Mouse (Mus musculus): Measurements from ENCODE around the gene Nxn. TPM values are rescaled to one million over a fixed set of nuclear protein-coding genes. Genes with fewer than 3 reads are reported as not detected.

Nxn gene
- polyA plus RNA-seq, 1 experiment from 2014 or later: 32.2 TPM

GRCm38 (mm10) chr11:76420896-76421295, 22.0 kb upstream of the Nxn start:
- H3K4me1 ChIP-seq (replicated peaks): peaks cover 25% of the 10 kb centered on the region
- no peak overlapping the region for H3K4me3 ChIP-seq
- H3K36me3 ChIP-seq: peaks cover 89% of the 10 kb centered on the region
- H3K27ac ChIP-seq (ENCODE audit: poor library complexity, severe bottlenecking): no peak overlapping the region
- H3K9me3 ChIP-seq (replicated peaks): no peaks in the 10 kb centered on the region
- no peak overlapping the region for H3K9ac ChIP-seq
- no peak for ATAC-seq (ENCODE audit: insufficient number of reproducible peaks, low FRiP score)
- H3K27me3 ChIP-seq (replicated peaks): no peaks in the 10 kb centered on the region
- no peak overlapping the region for H3K4me2 ChIP-seq
- WGBS: 68% methylated on average over 4 of the region's 4 CpGs

GRCm38 (mm10) chr11:76419179-76419578, 20.2 kb upstream of the Nxn start:
- 0 out of 2 replicates have a peak overlapping the region, but pooled peaks have one; percentile 27 for H3K9ac ChIP-seq
- H3K4me3 ChIP-seq: no peak overlapping the region
- H3K4me2 ChIP-seq: no peak overlapping the region
- no peaks in the 10 kb centered on the region for H3K9me3 ChIP-seq (replicated peaks)
- H3K27me3 ChIP-seq (replicated peaks): no peaks in the 10 kb centered on the region
- peaks cover 96% of the 10 kb centered on the region for H3K36me3 ChIP-seq
- H3K4me1 ChIP-seq (replicated peaks): peaks cover 11% of the 10 kb centered on the region
- ATAC-seq (ENCODE audit: insufficient number of reproducible peaks, low FRiP score): no peak
- WGBS: 64% methylated on average over 4 of the region's 4 CpGs
- H3K27ac ChIP-seq (ENCODE audit: poor library complexity, severe bottlenecking): no peak overlapping the region

- H3K9me3 ChIP-seq (replicated peaks): no peaks in the 10 kb centered on the region
- H3K4me3 ChIP-seq: no peak overlapping the region
- H3K9ac ChIP-seq: no peak overlapping the region
- H3K36me3 ChIP-seq: peaks cover 96% of the 10 kb centered on the region
- no peak overlapping the region for H3K4me2 ChIP-seq
- WGBS: 78% methylated on average over 8 of the region's 8 CpGs
- no peak for ATAC-seq (ENCODE audit: insufficient number of reproducible peaks, low FRiP score)
- no peaks in the 10 kb centered on the region for H3K27me3 ChIP-seq (replicated peaks)
- peaks cover 15% of the 10 kb centered on the region for H3K4me1 ChIP-seq (replicated peaks)
- H3K27ac ChIP-seq (ENCODE audit: poor library complexity, severe bottlenecking): no peak overlapping the region
Measured at GRCm38 (mm10) chr11:76418423-76418822, 19.5 kb upstream of the Nxn start.

GRCm38 (mm10) chr11:76415985-76416384, 17.0 kb upstream of the Nxn start:
- H3K4me1 ChIP-seq (replicated peaks): peaks cover 18% of the 10 kb centered on the region
- peaks cover 84% of the 10 kb centered on the region for H3K36me3 ChIP-seq
- no peak for ATAC-seq (ENCODE audit: insufficient number of reproducible peaks, low FRiP score)
- H3K4me2 ChIP-seq: no peak overlapping the region
- H3K9me3 ChIP-seq (replicated peaks): no peaks in the 10 kb centered on the region
- no peaks in the 10 kb centered on the region for H3K27me3 ChIP-seq (replicated peaks)
- 60% methylated on average over 2 of the region's 2 CpGs for WGBS
- H3K4me3 ChIP-seq: no peak overlapping the region
- H3K27ac ChIP-seq (ENCODE audit: poor library complexity, severe bottlenecking): no peak overlapping the region
- H3K9ac ChIP-seq: no peak overlapping the region

- Histone ChIP-seq H3K9me3 (replicated peaks) (no peaks in the 10 kb centered on the region), H3K27me3 (replicated peaks) (no peaks in the 10 kb centered on the region), H3K4me1 (replicated peaks) (peaks cover 9% of the 10 kb centered on the region; the same call in 1 of the 2 replicates), H3K9ac (no peak overlapping the region), H3K4me3 (no peak overlapping the region), H3K27ac (ENCODE audit: poor library complexity, severe bottlenecking) (no peak overlapping the region), H3K36me3 (peaks cover 79% of the 10 kb centered on the region), H3K4me2 (no peak overlapping the region)
- ATAC-seq (ENCODE audit: insufficient number of reproducible peaks, low FRiP score): no peak
- 89% methylated on average over 4 of the region's 4 CpGs for WGBS
Measured at GRCm38 (mm10) chr11:76415001-76415400, 16.1 kb upstream of the Nxn start.

- no peak overlapping the region for H3K27ac ChIP-seq (ENCODE audit: poor library complexity, severe bottlenecking)
Measured at GRCm38 (mm10) chr11:76413202-76413601, 14.3 kb upstream of the Nxn start.

DNA sequence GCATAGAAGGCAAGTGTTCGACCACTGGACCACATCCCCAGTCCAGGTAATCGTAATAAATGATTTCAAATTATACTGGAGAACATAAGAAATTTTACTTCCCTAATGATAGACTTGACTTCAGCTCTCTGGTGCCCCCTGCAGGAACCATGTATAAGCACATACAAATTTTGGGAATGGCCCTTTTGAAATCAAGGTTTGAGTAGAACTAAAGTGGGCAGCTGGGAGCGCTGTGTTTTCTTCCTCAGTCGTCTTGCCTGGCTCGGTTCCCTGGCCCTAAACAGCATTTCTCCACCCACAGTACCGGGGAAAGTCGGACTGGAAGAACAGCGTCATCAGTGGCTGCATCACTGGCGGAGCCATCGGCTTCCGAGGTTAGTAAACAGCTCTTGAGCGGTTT, 11.9 kb upstream of the Nxn start:
- Histone ChIP-seq H3K9ac (no peak overlapping the region), H3K36me3 (peaks cover 49% of the 10 kb centered on the region), H3K4me3 (no peak overlapping the region), H3K9me3 (replicated peaks) (no peaks in the 10 kb centered on the region), H3K4me2 (no peak overlapping the region), H3K27me3 (replicated peaks) (no peaks in the 10 kb centered on the region), H3K4me1 (replicated peaks) (peaks cover 15% of the 10 kb centered on the region), H3K27ac (ENCODE audit: poor library complexity, severe bottlenecking) (no peak overlapping the region)
- no peak for ATAC-seq (ENCODE audit: insufficient number of reproducible peaks, low FRiP score)
- 70% methylated on average over 12 of the region's 12 CpGs for WGBS

More at GRCm38 (mm10) chr11:76413202-76413601, 14.3 kb upstream of the Nxn start:
- H3K4me3 ChIP-seq: no peak overlapping the region
- ATAC-seq (ENCODE audit: insufficient number of reproducible peaks, low FRiP score): no peak
- H3K36me3 ChIP-seq: peaks cover 71% of the 10 kb centered on the region
- H3K27me3 ChIP-seq (replicated peaks): no peaks in the 10 kb centered on the region
- peaks cover 8% of the 10 kb centered on the region for H3K4me1 ChIP-seq (replicated peaks)
- H3K9ac ChIP-seq: no peak overlapping the region
- 60% methylated on average over 4 of the region's 4 CpGs for WGBS
- no peaks in the 10 kb centered on the region for H3K9me3 ChIP-seq (replicated peaks)
- no peak overlapping the region for H3K4me2 ChIP-seq

DNA sequence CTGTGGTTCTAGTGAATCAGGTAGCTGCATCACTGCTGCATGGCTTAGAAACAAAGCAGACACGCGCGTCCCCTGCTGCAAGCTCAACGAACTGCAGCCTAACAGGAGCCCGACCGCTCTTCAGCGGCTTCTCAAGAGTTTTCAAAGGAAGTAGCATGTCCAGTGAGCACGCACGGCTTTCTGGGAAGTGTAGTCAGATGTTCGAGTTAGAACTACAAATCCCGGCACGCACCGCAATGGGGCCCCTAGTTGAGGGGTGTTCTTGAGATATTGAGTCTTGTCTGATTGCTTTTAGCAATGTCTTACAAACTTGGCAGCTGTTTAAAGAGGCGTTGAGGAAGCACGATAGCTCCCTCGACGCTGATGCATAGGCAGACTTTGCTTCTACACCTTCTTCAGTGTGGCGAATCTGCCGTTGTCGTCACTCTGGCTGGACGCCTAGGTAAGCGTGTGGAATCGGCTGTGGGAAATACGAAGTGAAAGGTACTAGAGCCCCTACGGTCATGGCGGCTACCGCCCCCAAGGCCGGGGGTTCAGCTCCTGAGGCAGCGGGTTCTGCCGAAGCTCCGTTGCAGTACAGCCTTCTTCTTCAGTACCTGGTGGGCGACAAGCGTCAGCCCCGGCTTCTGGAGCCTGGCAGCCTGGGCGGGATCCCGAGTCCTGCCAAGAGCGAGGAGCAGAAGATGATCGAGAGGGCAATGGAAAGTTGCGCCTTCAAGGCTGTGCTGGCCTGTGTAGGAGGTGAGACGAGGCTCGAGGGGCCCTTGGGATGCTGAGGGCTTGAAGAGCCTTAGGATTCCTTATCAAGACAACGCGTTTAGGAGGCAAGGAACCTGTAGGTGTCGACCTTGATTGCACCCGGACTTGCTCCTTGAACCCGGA, 8.0 kb upstream of the Nxn start, which contains the start of gene Timm22:
TSS of gene Timm22 (plus strand) at position 251 of the 882 bp plus-strand sequence.
- 0 out of 2 replicates have a peak, but pooled peaks cover 7% of the 10 kb centered on the region for H3K27me3 ChIP-seq (replicated peaks)
- no peaks in the 10 kb centered on the region for H3K9me3 ChIP-seq (replicated peaks)
- peak within 1 kb of the TSS; percentile 61 for H3K27ac ChIP-seq (ENCODE audit: poor library complexity, severe bottlenecking)
- peak within 1 kb of the TSS; percentile 83 for H3K4me2 ChIP-seq
- WGBS: under 1% methylated on average over 46 of the region's 46 CpGs
- ATAC-seq (ENCODE audit: insufficient number of reproducible peaks, low FRiP score): peak; percentile 96
- peaks cover 7% of the 10 kb centered on the region for H3K4me1 ChIP-seq (replicated peaks)
- H3K36me3 ChIP-seq: peaks cover 17% of the 10 kb centered on the region
- peak within 1 kb of the TSS; percentile 94 for H3K9ac ChIP-seq
- peak within 1 kb of the TSS; percentile 87 for H3K4me3 ChIP-seq

DNA sequence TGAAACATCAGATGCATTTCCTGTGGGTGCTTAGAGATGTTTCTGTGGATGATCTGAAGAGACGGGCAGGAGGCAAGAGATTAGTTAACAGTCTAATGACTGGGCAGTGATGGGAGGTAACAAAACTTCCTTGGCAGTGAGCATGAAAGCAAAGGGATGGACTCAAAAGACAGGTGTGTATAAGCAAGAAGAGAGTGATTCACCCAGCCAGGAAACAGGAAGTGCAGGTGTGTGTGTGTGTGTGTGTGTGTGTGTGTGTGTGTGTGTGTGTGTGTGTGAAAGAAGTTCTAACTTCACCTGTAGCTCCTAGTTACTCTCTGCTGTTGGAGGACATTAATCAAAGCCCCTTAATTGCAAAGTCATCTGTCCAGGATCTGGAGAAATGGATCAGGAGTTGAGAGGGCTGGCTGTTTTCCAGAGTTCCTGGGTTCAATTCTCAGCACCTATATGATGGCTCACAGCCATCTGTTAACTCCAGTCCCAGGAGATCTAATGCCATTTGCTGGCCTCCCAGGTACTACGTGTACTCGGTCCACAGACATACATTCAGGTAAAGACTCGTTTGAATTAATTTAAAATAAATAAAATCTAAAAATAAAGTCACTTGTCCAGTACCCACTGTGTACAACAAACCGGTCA, 6.8 kb upstream of the Nxn start:
- Histone ChIP-seq H3K9ac (no peak overlapping the region), H3K9me3 (replicated peaks) (no peaks in the 10 kb centered on the region), H3K27ac (ENCODE audit: poor library complexity, severe bottlenecking) (no peak overlapping the region), H3K4me1 (replicated peaks) (peaks cover 7% of the 10 kb centered on the region), H3K4me2 (no peak overlapping the region), H3K36me3 (peaks cover 12% of the 10 kb centered on the region), H3K27me3 (replicated peaks) (0 out of 2 replicates have a peak, but pooled peaks cover 7% of the 10 kb centered on the region), H3K4me3 (no peak overlapping the region)
- 72% methylated on average over 5 of the region's 5 CpGs for WGBS
- no peak for ATAC-seq (ENCODE audit: insufficient number of reproducible peaks, low FRiP score)

- WGBS: 53% methylated on average over 4 of the region's 4 CpGs
- no peak overlapping the region for H3K9ac ChIP-seq
- peaks cover 11% of the 10 kb centered on the region for H3K36me3 ChIP-seq
- H3K4me3 ChIP-seq: no peak overlapping the region
- H3K27ac ChIP-seq (ENCODE audit: poor library complexity, severe bottlenecking): no peak overlapping the region
- H3K4me1 ChIP-seq (replicated peaks): peaks cover 7% of the 10 kb centered on the region
- no peak for ATAC-seq (ENCODE audit: insufficient number of reproducible peaks, low FRiP score)
- 0 out of 2 replicates have a peak, but pooled peaks cover 7% of the 10 kb centered on the region for H3K27me3 ChIP-seq (replicated peaks)
- H3K4me2 ChIP-seq: no peak overlapping the region
- H3K9me3 ChIP-seq (replicated peaks): no peaks in the 10 kb centered on the region
Measured at GRCm38 (mm10) chr11:76405113-76405512, 6.2 kb upstream of the Nxn start.

- Histone ChIP-seq H3K4me1 (replicated peaks) (peaks cover 3% of the 10 kb centered on the region), H3K9me3 (replicated peaks) (no peaks in the 10 kb centered on the region), H3K4me3 (no peak overlapping the region), H3K9ac (no peak overlapping the region), H3K27ac (ENCODE audit: poor library complexity, severe bottlenecking) (no peak overlapping the region), H3K4me2 (no peak overlapping the region), H3K36me3 (no peaks in the 10 kb centered on the region), H3K27me3 (replicated peaks) (0 out of 2 replicates have a peak, but pooled peaks cover 7% of the 10 kb centered on the region)
- 79% methylated on average over 10 of the region's 10 CpGs for WGBS
- no peak for ATAC-seq (ENCODE audit: insufficient number of reproducible peaks, low FRiP score)
Measured at GRCm38 (mm10) chr11:76401398-76401797, 2.5 kb upstream of the Nxn start.
